In genomic region chr5:107124531-107124930, GRCm38 (mm10) we compare ENCODE assay signal across 12 mouse cellular contexts.
DNase-seq lines count a peak whose midpoint lies in the region; ATAC-seq and TF ChIP-seq lines count a peak whose summit lies in the region.
"Had no signal": no experiment of that assay in that cellular context is flagged by ENCODE, and none has a peak within 500 bp of the region (broad histone marks: within the 10 kb centered on the region; RNA-seq: fewer than 3 reads in every experiment).

No protein-coding gene starts in this region.

- no peaks in the 10 kb centered on the region for H3K27me3 ChIP-seq in kidney, postnatal 0 days (ENCODE audit: insufficient read depth, low read length)
- H3K27me3 ChIP-seq in limb, embryonic 15.5 days: no peaks in the 10 kb centered on the region
- H3K27me3 ChIP-seq: hindbrain, embryonic 13.5 days had no signal

- 67% methylated on average over 7 of the region's 7 CpGs for WGBS in kidney, postnatal 0 days
- 46% methylated on average over 7 of the region's 7 CpGs for WGBS in limb, embryonic 15.5 days

- no peak for TF ChIP-seq POLR2A in brain, embryonic 14.5 days (IDR thresholded peaks at IDR 0.05; ENCODE audit: borderline replicate concordance, extremely low read depth, insufficient read depth, insufficient read length, poor library complexity, severe bottlenecking)

- no peak overlapping the region for H3K9ac ChIP-seq in kidney, postnatal 0 days (ENCODE audit: low read depth, low read length)
- H3K9ac ChIP-seq in limb, embryonic 15.5 days: no peak overlapping the region
- H3K9ac ChIP-seq: hindbrain, embryonic 13.5 days had no signal

- DNase-seq in kidney, postnatal 0 days (ENCODE audit: low spot score): peak; percentile 40
- no peak for DNase-seq in kidney, adult 18-20 months
- DNase-seq in NIH3T3 (ENCODE audit: low read depth): peak; percentile 97
- DNase-seq in brain, embryonic 14.5 days (ENCODE audit: low read depth): peak; percentile 47
- DNase-seq in cerebellum, postnatal 14 days: no peak
- DNase-seq: thymus, postnatal 36 days had no signal

- no peak for TF ChIP-seq CTCF in kidney, postnatal 0 days (IDR thresholded peaks at IDR 0.05; ENCODE audit: low read depth)
- TF ChIP-seq CTCF in brain, embryonic 14.5 days (IDR thresholded peaks at IDR 0.05; ENCODE audit: borderline replicate concordance, extremely low read depth, insufficient read depth, insufficient read length): no peak

- H3K4me1 ChIP-seq in kidney, postnatal 0 days (replicated peaks; ENCODE audit: insufficient read depth, low read length): peaks cover 13% of the 10 kb centered on the region; the same call in 1 of the 2 replicates
- H3K4me1 ChIP-seq in limb, embryonic 15.5 days: peaks cover 59% of the 10 kb centered on the region

- H3K36me3 ChIP-seq in kidney, postnatal 0 days (ENCODE audit: insufficient read depth, low read length): no peaks in the 10 kb centered on the region
- H3K36me3 ChIP-seq in limb, embryonic 15.5 days: peaks cover 32% of the 10 kb centered on the region; the same call in 1 of the 2 replicates
- H3K36me3 ChIP-seq: G1E; hindbrain, embryonic 13.5 days had no signal

- no peak for ATAC-seq in kidney, postnatal 0 days (replicated peaks; ENCODE audit: low FRiP score, low read depth)
- no peak for ATAC-seq in limb, embryonic 15.5 days (ENCODE audit: insufficient number of reproducible peaks, low FRiP score, low TSS enrichment, low read depth)
- ATAC-seq in activated CD4-positive, CD25-positive, alpha-beta regulatory T cell, adult 4 months: no peak
- ATAC-seq: forebrain, embryonic 16.5 days had no signal

- H3K9me3 ChIP-seq in kidney, postnatal 0 days (replicated peaks; ENCODE audit: low read length): no peaks in the 10 kb centered on the region
- H3K9me3 ChIP-seq in limb, embryonic 15.5 days: no peaks in the 10 kb centered on the region
- H3K9me3 ChIP-seq: G1E; hindbrain, embryonic 13.5 days; megakaryocyte, embryonic 14.5 days had no signal

- H3K4me2 ChIP-seq in kidney, postnatal 0 days (ENCODE audit: low read length): no peak overlapping the region
- no peak overlapping the region for H3K4me2 ChIP-seq in limb, embryonic 15.5 days
- H3K4me2 ChIP-seq: hindbrain, embryonic 13.5 days had no signal

- no peak overlapping the region for H3K27ac ChIP-seq in kidney, postnatal 0 days
- H3K27ac ChIP-seq in limb, embryonic 15.5 days: peak overlapping the region; percentile 33
- H3K27ac ChIP-seq: hindbrain, embryonic 13.5 days had no signal

- no peak overlapping the region for H3K4me3 ChIP-seq in kidney, postnatal 0 days (replicated peaks; ENCODE audit: low read depth, low read length)
- H3K4me3 ChIP-seq in limb, embryonic 15.5 days: no peak overlapping the region
- H3K4me3 ChIP-seq: hindbrain, embryonic 13.5 days; megakaryocyte, embryonic 14.5 days had no signal

Comparison
In these comparisons a context has a peak if more than half of its experiments do, and no peak if none do; other contexts are left out.
1. DNase-seq: peak in kidney, postnatal 0 days (single experiment), NIH3T3 (single experiment) and brain, embryonic 14.5 days (single experiment); none in kidney, adult 18-20 months (single experiment) and cerebellum, postnatal 14 days (0 of 2).